Mouse (Mus musculus) spleen, adult 12 weeks (tissue): ENCODE measurements around the gene B4galt3.

ENCODE experiments used
- DNase-seq: peaks from one replicate; pipeline ENCODE4 v3.0.0; 2022; ENCODE audit warnings: low spot score

Gene B4galt3

DNA sequence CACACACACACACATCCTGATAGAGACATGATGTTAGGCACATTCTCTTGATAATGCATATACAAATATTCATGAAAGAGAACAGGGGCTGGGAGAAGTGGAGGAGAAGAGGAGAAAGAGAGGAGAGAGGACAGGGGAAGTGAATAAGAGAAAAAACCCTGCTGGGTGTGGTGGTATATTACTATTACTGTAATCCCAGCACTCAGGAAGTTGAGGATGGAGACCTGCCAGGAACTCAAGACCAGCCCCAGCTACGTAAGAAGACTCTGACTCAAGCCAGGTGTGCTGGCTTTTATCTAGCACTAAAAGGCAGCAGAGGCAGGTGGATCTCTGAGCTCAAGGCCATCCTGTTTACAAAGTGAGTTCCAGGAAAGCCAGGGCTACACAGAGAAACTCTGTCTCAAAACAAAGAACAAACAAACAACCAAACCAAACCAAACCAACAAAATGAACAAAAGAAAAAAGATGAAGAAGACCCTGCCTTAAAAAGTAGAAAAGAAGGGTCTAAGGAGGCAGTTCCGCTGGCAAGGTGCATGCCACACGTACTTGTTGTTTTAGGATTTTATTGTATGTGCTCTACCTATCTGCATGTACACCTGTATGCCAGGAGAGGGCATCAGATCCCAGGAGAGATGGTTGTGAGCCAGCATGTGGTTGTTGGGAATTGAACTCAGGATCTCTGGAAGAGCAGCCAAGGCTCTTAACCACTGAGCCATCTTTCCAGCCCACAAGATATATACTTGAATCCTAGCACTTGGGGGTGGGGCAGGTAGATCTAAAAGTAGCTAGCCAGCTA lies 6.3 kb upstream of the B4galt3 start:
- DNase-seq = no peak

DNA sequence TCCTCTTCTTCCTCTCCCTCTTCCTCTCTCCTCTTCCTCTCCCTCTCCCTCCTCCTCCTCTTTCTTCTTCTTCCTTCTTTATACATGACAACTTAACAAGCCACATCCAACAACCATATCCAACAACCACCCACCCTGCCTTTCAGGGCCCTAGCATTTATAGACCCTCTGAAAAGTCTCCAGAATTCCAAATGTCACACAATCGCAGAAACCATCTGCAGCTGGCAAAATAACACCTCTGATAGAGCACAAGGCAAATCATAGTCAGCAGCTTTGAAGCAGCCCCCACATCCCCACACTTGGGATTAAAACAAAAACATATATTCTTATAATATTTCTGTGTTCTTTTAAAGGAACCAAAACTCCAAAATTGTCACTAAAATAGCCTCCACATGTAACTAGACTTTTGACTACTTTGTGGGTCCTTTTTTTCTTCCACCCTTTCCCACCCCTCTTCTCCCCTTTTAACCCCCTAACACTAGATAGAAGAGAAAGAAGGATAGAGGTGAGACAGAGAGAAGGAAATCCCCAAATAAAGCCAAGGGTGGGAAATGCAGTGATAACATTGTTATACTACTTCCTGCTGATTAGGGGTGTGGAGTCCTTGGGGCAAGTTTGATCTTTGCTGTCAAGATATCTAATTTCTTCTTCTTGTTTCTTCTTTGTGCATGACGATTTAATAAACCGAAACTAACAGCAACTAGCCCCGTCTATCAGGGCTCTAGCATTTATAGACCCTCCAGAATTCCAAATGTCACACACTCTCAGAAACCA lies 4.0 kb upstream of the B4galt3 start:
- no peak for DNase-seq

DNA sequence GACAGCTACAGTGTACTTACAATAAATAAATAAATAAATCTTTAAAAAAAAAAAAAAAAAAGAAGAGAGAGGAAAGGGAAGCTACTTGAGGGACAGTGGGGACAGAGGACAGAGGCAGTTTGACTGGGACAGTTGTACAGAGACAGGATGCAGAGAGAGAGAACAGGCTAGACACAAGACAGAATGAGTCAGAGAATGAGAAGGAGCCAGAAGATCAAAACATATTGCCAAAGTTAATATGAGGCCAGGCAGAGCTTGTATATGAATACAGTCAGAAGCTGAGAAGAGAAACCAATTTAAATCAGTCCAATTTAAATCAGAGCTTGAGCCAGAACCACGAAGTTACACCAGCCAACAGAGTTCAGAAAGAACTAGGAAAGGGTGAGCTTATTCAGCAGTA lies 1.8 kb upstream of the B4galt3 start:
- no peak for DNase-seq

DNA sequence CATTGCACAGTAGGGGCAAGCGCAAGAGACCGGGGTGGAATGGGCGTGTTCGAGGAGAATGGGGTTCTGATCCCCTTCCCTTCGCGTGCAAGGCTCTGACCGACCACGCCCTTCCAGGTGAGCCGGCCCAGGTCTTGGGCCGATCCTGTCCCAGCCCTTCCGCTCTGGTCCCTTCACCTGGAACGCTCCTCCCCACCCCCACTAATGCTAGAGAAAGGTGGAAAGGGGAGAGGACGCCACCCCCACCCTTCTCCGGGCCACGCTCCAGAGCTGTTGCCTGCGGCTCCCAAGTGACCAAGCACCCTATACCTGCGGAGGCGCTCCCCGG lies 409 bp downstream of the B4galt3 start:
- no peak for DNase-seq

DNA sequence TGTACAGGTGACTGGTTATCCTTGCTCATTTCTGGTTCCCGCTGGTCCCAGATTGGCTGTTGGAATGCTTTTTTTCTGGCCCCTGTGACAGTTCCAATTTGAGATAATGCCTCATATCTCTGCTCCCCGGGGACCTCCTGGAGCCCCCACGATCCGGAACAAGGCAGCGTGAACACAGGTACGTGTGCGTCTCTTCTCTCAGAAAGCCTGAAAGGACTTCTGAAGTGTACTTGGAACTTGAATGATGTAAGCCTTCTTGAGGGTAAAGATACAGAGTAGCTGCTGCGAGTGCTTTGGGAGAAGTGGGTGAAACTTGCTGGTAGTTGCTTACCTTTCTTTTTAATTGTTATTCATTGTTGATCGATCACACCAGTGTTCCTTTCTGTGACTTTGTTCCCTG lies 1.1 kb downstream of the B4galt3 start:
- DNase-seq = no peak

DNA sequence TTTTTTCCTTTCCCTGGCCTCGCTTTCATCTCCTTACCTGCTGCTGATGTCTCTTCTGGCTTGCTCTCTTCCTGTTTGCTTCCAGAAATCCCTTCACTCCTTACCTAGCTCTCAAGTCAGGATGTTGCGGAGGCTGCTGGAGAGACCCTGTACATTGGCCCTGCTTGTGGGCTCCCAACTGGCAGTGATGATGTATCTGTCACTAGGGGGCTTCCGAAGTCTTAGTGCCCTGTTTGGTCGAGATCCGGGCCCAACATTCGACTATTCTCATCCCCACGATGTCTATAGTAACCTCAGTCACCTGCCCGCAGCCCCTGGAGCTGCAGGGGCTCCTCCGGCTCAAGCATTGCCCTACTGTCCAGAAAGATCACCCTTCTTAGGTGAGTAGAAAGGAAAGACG lies 1.5 kb downstream of the B4galt3 start:
- DNase-seq = no peak

DNA sequence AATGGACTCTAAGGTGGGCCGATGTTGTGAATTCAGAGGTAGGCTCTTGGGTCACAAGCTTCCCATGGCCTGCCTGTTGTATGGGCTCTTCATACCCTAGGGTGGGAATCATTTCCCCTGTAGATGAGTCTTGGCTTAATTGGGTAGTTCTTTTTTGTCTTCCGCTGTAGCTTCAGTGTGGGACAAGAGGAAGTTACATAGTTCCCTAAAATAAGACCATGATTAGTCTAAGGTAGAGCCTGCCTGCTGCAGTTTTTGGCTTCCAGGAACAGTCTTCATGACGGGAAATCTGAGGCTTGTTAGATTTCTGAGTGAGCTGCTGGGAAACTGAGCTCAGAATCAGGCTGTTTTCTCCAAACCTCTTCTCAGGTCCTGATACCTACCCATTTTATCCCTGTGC lies 2.0 kb downstream of the B4galt3 start:
- DNase-seq = no peak

DNA sequence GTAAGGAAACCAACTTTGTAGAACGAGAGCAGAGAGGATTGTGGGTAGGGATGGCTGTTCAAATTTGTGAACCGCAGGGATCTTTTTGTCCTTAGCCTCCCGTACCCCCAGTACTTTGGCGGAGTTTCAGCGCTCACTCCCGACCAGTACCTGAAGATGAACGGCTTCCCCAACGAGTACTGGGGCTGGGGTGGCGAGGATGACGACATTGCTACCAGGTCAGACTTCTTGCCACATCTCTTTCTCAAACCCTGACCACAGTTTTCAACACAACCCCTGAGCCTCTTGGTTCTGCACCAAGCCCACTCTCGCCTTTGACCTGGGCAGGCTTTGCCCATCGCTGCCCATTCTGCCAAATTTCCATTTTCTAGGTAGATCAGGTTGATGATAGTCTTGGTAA lies 4.0 kb downstream of the B4galt3 start:
- no peak for DNase-seq

DNA sequence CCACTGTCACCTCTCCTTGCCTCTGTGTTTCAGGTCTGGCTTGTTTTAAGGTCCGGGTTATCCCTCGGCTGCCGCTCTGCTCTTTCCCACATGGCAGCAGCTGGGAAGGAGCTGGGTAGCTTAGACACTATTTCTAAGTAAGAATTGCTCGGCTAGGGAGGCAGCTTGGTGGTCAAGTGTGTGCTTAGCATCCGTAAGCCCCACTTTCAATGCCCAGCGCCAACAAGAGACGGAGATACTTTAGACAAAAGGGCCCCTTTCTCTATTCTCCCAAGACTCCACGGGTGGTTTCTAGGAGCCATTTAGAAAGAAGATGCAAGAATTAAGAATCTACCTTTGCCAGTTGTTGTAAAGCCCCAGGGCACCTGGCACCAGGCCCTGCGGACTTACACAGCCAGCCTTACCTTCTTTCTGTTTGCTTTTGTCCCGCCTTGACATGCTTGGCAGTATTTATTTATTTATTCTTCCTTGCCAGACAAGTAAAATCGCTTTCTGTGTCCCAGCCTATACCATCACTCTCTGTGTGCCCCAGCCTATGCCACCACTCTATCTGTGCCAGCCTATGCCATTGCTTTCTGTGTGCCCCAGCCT lies 5.1 kb downstream of the B4galt3 start:
- DNase-seq = no peak

DNA sequence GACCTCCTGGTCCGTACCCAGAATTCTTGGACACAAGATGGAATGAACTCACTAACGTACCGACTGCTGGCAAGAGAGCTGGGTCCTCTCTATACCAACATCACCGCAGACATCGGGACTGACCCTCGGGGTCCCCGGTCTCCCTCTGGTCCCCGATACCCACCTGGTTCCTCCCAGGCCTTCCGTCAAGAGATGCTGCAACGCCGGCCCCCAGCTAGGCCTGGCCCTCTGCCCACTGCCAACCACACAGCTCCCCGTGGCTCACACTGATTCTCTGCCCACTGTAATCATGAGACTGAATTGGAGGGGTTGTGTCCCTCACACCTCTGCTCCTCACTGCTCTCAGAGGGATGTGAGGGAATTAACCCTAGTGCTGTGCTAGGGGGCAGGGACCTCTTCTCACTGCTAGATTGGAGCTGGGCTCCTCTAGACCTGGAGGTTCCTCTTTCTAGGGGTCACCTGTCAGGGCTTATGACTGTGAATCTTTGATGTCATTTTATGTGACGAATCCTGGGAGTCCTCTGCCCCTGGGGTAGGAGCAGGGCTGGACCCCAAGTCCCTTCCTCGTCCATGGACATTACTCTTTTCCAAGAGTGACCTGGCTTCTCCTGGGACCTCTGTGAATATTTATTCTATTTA lies 6.1 kb downstream of the B4galt3 start:
- no peak for DNase-seq

DNA sequence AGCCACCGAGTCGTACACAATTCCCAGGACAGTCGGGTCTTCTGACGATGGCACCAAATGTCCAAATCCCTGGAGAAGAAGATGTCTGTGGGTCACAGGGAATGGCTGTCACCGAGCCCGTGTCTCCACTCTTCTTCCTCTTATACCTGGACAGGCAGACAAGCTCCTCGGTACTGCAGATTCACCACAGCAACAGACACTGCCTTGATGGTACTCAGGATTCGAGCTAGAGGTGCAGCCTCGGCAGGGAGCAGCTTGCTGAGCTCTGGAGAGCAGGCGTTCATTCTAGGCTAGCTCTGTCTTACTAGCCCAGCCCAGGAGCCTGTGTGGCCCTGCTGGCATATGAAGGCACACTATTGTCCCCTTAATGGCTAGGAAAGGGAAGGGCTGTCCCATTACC lies 7.6 kb downstream of the B4galt3 start:
- no peak for DNase-seq

DNA sequence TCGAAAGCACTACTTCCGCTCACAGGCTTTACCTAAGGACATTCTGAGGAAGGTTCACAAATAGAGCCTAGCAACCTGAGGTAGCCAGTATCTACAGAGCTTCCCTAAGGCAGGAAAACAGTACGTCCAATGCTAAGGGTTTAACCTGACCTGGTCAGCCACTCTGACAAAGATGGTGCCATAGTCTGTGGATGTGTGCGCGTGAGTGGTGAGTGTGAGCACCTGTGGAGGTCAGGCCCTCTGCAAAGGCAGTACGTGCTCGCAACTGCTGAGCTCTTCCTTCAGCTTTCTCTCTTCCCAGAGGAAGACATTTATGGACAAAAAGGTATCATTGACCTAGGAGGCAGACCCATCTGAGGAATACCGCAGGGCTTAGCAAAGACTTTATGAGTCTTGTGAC lies 8.3 kb downstream of the B4galt3 start:
- DNase-seq = no peak

DNA sequence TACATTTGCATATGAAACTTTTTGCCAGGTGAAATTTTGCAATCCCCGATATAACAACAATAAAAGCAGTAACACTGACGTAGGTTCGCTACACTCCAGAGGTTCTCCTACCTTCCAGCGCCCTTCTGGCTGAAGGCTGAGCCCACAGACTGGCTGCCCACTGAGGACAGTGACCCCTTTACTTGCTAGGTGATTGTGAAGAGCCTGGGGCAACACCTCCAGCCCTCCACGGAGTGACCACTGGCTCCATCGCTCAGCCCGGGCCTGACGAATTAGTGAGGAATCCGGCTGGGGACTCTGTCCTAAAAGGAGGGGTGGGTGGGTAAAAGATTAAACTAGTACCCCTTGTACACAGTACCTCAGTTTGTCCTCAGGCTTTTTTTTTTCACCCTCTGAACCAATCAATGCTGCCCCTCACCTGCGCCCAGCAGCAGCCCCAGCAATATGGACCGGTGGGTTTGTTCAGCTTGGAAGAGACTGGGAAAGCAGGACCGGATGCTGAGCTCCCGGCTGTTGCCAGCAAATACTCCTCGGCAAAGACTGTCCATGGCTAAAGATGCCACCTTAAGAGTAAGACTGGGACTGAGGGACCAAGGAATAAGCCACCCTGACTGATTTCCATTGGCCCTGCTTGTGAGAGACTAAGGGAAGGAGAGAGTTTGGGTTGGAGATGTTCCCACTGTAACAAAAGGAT lies 9.0 kb downstream of the B4galt3 start:
- no peak for DNase-seq

DNA sequence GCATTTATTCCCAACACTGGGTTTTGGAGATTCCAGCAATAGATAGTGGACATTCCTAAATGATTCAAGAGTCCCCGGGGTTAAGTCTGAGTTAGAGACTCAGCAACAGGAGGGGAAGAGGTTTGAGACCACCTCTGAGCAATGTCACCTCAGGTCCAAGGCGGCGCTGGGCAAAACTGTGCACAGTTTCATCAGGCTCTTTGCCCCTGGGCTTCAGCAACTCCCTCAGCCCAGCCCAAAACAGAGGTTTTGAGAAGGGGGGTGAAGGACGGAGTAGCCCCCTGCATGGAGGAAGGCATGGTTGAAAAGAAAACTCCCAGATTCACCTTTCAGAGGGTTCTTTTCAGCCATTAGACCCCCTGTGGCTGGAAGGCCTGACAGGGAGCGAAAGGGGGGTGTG lies 9.6 kb downstream of the B4galt3 start:
- no peak for DNase-seq

DNA sequence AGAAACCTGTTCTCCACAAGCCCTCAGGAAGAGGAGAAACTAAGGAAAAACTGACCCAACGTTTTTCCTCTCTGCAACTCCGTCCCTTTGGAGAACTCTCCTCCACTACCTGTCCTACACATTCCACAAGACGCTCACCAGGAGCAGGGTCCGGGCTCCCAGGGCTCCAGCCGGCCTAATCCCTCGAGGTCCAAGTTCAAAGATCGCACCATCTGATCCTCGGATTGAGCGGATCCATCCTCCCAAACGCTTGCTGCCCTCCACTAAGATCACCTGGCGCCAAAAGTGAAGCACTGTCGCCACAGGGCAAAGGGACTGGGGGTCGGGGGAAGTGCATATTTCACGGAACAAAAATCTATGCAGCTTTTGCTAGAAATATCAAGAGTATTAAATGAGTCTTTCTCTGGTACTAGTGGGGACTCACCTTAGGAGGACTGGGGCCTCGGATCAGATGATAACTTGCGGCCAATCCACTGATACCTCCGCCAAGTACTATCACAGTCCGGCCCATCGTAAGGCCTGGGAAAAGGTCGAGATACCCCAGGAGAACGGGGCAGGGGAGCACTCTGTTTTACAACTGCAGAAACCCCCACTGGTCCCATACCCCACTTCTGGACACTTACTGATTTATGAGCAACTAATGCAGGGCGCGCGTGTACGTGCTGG lies 10.3 kb downstream of the B4galt3 start:
- no peak for DNase-seq

DNA sequence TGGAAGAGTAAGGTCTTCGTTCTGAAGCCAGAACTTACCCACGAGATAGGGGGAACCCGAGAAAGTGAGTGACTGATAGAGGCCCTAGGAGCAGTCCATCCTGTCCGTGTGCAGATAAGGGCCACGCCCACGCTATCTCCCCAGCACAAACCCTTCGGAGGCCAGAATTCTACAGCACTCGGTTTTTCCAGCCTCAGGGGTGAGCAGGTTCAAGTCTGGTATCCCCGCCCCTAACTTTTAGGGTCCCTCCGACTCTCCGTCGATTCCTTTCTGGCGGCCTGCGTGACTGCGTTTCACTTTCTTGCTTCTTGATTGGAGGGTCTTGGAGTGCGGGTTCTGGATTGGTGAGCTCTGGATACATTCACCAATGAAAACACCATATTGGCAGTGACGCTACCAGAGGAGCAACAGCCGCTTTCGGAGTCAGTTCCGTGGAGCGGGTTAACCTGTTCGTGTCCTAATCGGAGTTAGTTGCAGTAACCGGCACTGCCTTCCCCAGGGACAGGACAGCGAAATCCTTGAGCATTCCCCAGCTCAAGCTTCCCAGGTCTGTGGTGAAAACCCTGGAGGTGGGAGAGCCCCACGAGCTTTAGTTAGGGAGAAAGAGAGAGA lies 10.9 kb downstream of the B4galt3 start, which contains the start of gene Ppox:
TSS of gene Ppox (minus strand) at position 271 of the 612 bp plus-strand sequence.
- DNase-seq = peak; percentile 93

DNA sequence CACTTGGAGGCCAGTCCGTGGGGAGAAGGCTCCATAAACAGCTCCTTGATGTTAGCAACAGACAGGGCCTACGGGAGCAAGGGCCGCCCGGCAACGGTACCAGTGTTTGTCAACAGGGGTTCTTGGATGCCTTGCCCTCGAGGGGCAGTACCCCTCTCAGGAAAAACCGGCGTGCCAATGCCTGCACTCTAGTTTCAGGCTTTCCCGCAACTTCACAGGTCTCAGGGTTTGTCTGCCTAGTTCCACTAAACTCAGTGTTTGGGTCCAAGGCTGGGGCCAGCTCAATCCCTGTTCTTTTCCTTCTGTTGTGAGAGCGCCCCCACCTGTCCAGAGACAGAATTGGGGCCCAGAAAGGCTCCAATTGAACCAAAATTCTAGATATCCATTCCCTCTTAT lies 11.4 kb downstream of the B4galt3 start:
- DNase-seq = peak; percentile 83

DNA sequence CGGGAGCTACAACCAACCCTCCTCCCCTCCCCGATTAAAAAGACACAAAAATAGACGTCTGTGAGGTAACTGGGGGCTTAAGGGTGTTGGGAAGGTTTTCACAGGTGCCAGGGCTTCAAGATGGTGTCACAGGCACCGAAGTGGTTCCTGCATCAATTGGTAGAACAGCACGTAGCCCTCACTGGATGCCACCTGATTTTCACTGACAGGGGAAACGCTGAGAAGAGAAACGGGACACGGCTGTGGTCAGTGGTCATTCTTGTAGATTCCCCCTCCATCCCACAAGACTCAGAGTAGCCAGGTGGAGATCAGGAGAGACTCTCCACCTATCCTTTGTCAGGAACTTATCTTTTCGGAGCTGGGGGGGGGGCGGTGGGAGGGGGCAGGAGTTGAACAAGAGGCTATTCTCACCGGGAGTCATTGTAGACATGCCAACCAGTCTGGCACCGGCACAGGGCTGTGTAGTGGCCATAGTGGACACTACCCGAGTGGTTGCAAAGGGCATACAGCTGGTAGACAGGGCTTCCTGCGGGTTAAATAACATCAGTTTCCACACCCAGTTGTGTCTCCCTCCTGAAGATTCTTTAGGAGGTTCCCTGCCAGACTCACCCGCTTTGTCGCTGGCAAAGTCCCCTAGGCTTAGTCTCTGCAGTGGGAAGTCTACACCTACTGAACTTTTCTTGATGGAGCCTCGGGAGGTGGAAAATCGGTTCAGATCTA lies 12.1 kb downstream of the B4galt3 start:
- DNase-seq = no peak

DNA sequence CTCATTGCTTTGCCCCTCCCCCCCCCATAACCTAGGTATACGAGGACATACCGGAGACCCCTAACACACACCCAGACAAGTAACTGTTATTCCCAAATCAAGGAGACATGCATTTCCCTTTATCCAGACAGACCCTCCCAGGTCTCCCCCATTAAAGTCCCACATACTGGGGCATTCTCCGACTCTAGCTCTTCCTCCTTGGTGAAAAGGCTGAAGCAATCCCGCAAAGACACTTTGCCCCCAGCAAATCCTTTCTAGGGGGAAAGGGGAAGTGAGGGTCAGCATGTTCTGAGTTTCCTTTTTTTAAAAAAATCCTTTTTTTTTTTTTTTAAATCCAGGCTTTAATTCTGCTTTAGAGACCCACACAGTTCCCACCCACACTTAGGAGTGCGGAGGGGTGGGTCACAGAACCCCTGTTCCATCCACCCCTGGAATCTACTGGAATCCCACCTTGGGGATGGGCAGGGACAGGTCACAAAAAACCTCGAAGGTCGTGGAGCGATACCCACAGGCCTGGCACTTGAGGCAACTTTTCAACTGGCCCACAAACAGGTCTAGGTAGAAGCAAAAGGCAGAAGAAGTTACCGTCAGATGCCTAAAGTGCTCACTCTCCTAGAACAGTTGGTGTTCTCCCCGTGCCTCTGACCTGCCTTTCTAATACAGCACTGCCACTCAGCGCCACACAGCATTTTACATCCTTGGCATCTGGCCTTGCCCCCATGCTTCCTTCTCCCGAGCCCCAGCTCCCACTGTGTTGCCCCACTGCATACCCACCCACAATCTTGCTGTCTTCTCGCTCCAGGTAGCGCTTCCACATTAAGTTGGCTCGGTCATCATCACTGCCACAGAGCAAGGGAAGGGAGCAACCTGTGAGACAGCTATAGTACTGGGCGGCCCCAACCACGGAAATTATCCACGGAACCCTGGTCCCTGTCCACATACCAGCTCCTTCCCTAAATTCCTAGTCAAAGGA lies 13.3 kb downstream of the B4galt3 start:
- DNase-seq = no peak
